Mouse (Mus musculus): ENCODE data around the gene Gm20604. TPM values are rescaled to one million over a fixed set of nuclear protein-coding genes. Genes with fewer than 3 reads are reported as not detected.
A peak's percentile ranks its signal among the peaks of the same experiment; 100 is the strongest.

Gene Gm20604
- polyA plus RNA-seq, 1 experiment from 2014 or later: 20.8 TPM

DNA sequence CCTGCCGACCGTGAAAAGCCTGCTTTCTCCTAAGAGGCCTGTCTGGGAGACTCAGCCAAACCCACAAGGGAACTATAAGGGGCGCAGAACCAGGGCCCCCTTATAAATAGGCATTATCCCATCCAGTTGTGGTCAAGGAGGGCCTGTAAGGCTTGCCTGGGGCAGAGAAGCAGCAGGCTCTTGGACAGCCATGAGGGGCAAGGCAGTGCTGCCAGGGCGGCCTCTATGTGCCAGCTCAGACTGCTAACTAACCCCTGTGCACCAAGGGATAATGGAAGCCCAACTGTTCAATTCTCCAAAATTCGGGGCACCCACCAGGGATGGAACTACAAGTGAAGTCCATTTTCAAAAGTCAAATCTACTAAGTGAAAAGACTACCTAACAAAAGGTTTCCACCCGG is 55.0 kb downstream of the Gm20604 start:
- Histone ChIP-seq H3K9ac (no peak overlapping the region), H3K4me2 (peak overlapping the region; percentile 95), H3K4me3 (replicated peaks) (peak overlapping the region; percentile 81), H3K27ac (0 out of 2 replicates have a peak overlapping the region, but pooled peaks have one; percentile 71), H3K27me3 (replicated peaks) (no peaks in the 10 kb centered on the region), H3K9me3 (no peaks in the 10 kb centered on the region), H3K36me3 (no peaks in the 10 kb centered on the region), H3K4me1 (peaks cover 39% of the 10 kb centered on the region)
- WGBS: 46% methylated on average over 6 of the region's 6 CpGs
- no peak for ATAC-seq (ENCODE audit: insufficient read depth, low FRiP score, low read depth)

DNA sequence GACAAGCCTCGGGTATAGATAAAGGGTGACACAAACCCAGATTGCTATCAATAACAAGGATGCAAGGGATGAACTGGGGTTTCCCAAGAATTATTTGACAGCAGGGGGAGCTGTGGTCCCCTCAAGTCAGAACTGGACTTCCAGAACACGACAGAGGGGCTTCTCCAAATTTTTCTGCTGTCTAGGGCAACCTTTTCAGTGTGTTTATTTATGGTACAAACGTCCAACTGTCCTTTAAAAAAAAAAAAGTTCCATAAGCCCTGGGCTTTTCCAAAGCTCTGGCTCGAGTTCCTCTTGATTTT is 55.4 kb downstream of the Gm20604 start:
- WGBS: 8% methylated on average over 4 of the region's 4 CpGs

DNA sequence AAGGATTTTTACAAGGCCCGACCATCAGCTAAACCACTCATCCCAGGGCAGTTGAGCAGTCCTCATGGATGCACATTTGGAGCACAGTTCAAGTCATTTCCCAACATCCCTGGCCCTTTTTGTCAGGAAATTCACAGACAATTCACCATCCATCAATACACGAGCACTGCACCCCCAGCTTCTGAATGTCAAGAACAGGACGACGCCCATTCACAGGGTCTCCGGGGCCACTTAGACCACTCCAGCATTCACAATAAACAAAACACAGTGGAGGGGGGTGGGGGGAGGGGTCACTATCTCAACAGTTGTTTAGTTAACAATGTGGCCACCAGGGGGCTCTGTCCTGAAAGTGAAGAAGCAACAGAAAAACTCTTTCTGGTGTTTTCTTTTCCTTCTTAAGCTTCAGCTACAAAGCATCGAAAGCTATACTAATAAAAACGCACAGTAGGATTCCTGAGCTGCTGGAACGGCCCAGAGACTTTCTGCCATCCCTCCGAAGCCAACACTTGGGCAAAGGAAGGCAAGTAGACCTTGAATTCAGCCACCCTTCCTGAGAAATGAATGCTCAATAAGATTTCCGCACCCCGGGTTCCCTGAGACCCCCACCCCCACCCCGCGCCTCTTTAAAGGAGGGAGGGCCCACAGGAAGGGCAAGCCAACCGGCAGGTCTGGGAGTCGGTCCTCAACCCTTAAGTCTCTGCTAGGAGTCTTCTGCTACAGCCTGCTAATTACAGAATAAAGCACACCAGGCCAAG is 55.9 kb downstream of the Gm20604 start:
- Histone ChIP-seq H3K27me3 (replicated peaks) (no peaks in the 10 kb centered on the region), H3K36me3 (no peaks in the 10 kb centered on the region), H3K4me3 (replicated peaks) (peak overlapping the region; percentile 81), H3K4me1 (peaks cover 44% of the 10 kb centered on the region), H3K9ac (no peak overlapping the region), H3K9me3 (no peaks in the 10 kb centered on the region), H3K4me2 (peak overlapping the region; percentile 95), H3K27ac (0 out of 2 replicates have a peak overlapping the region, but pooled peaks have one; percentile 37)
- 9% methylated on average over 15 of the region's 15 CpGs for WGBS
- no peak for ATAC-seq (ENCODE audit: insufficient read depth, low FRiP score, low read depth)

More for the DNA sequence above, 55.4 kb downstream of the Gm20604 start:
- H3K27me3 ChIP-seq (replicated peaks): no peaks in the 10 kb centered on the region
- 0 out of 2 replicates have a peak overlapping the region, but pooled peaks have one; percentile 37 for H3K27ac ChIP-seq
- no peak for ATAC-seq (ENCODE audit: insufficient read depth, low FRiP score, low read depth)
- H3K9ac ChIP-seq: no peak overlapping the region
- H3K4me3 ChIP-seq (replicated peaks): peak overlapping the region; percentile 81
- no peaks in the 10 kb centered on the region for H3K36me3 ChIP-seq
- H3K4me1 ChIP-seq: peaks cover 43% of the 10 kb centered on the region
- peak overlapping the region; percentile 95 for H3K4me2 ChIP-seq
- no peaks in the 10 kb centered on the region for H3K9me3 ChIP-seq

DNA sequence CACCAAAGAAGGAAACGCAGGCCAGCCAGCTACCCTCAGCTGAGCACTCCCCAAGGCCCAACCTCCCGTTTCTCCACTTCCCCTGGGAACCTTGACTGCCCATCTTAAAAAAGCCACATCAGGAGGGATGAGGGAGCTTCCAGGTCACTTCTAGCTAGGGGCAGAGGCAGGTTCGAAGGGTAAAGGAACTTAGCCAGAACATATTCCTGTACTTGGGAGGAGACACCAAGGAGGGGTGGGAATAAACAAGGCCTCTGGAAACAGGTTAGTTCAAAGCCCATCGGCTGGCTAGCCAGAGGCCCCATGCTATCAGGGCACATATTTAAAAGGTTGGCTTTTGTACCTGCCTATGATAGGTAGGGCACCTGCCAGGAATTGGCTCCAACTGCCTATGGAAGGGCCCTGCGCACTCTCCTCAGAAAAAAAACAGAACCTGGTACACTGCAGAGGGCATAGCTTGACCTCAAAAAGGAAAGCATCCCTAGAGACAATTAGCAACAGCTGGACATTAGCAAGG is 56.7 kb downstream of the Gm20604 start:
- Histone ChIP-seq H3K4me2 (peak overlapping the region; percentile 95; the same call in 1 of the 2 replicates), H3K27me3 (replicated peaks) (no peaks in the 10 kb centered on the region), H3K4me1 (peaks cover 51% of the 10 kb centered on the region), H3K9ac (no peak overlapping the region), H3K4me3 (replicated peaks) (no peak overlapping the region), H3K27ac (no peak overlapping the region), H3K36me3 (no peaks in the 10 kb centered on the region), H3K9me3 (no peaks in the 10 kb centered on the region)
- WGBS: 90% methylated on average over 5 of the region's 5 CpGs
- ATAC-seq (ENCODE audit: insufficient read depth, low FRiP score, low read depth): no peak

DNA sequence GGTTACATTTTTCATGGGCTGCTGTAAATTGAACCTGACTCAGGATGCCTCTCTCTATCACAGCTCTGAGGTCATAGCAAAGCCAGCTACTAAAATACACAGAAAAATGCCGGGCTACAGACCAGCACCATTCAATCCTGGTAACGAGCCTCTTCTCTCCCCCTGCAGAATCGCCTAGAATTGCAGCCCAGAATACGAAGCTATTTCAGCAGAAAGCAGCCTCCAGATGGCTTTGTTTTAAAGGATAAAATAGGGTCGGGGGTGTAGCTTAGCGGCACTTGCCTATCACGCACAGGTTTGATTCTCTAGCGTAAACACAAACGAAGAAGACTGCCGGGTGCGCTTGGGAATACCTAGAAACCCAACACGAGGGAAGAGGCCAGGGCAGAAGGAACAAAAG is 58.0 kb downstream of the Gm20604 start:
- ATAC-seq (ENCODE audit: insufficient read depth, low FRiP score, low read depth): no peak
- Histone ChIP-seq H3K4me1 (peaks cover 59% of the 10 kb centered on the region), H3K27ac (no peak overlapping the region), H3K4me2 (no peak overlapping the region), H3K9ac (no peak overlapping the region), H3K27me3 (replicated peaks) (no peaks in the 10 kb centered on the region), H3K9me3 (no peaks in the 10 kb centered on the region), H3K4me3 (replicated peaks) (no peak overlapping the region), H3K36me3 (no peaks in the 10 kb centered on the region)
- WGBS: 50% methylated on average over 12 of the region's 12 CpGs

DNA sequence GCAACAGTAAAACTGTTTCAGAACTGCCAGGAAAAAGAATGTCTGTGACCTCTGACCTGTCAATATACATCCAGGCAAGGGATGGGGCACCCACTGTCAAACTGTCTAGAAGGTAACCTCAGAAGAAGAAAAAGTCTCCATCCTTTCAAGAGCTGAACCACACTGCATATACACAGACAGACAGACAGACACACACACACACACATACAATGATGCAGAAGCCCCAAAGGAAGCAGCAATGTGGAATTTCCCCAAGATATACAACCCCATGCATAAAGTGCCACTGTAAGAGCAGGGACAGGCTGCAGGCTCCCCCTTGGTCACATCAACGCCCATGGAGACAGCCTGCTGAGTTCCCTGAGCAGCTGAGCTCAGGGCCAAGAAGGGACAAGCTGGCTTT is 59.3 kb downstream of the Gm20604 start:
- Histone ChIP-seq H3K9ac (no peak overlapping the region), H3K4me3 (replicated peaks) (no peak overlapping the region), H3K36me3 (no peaks in the 10 kb centered on the region), H3K9me3 (no peaks in the 10 kb centered on the region), H3K4me2 (no peak overlapping the region), H3K4me1 (peaks cover 58% of the 10 kb centered on the region), H3K27ac (no peak overlapping the region), H3K27me3 (replicated peaks) (no peaks in the 10 kb centered on the region)
- ATAC-seq (ENCODE audit: insufficient read depth, low FRiP score, low read depth): no peak
- 47% methylated on average over 1 of the region's 1 CpGs for WGBS

DNA sequence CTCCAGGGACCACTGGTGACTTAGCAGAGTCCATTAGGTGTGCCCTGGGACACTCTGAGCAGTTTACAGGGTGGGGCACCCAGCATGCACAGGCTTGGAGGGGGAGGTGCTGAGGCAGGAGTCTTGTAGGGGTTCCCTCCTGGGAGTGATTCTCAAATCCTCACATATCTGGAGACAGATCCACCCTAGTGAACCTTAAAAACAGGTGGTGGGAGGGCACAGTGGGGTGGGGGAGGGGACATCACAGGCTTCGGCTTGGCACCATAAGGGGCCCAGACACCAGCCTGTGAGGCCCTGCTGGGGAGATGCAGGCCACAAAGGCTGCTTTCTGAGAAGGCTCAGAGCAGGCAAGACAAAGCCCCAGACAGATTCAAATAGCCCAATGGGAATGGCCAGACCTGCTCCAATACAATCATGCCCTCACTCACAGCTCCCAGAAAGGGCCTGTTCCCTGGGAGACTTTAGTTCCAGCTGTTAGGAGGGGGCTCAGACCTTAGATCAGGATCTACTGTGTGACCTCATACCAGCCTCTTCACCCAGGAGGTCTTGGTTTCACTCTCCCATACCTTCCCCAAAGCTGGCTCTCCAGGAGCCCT is 60.3 kb downstream of the Gm20604 start:
- Histone ChIP-seq H3K4me1 (peaks cover 52% of the 10 kb centered on the region), H3K27me3 (replicated peaks) (no peaks in the 10 kb centered on the region), H3K9ac (no peak overlapping the region), H3K4me3 (replicated peaks) (no peak overlapping the region), H3K9me3 (no peaks in the 10 kb centered on the region), H3K36me3 (no peaks in the 10 kb centered on the region), H3K4me2 (no peak overlapping the region), H3K27ac (peak overlapping the region; percentile 12; the same call in 1 of the 2 replicates)
- WGBS: 47% methylated on average over 1 of the region's 1 CpGs
- peak; percentile 55; the same call in 1 of the 2 replicates for ATAC-seq (ENCODE audit: insufficient read depth, low FRiP score, low read depth)

DNA sequence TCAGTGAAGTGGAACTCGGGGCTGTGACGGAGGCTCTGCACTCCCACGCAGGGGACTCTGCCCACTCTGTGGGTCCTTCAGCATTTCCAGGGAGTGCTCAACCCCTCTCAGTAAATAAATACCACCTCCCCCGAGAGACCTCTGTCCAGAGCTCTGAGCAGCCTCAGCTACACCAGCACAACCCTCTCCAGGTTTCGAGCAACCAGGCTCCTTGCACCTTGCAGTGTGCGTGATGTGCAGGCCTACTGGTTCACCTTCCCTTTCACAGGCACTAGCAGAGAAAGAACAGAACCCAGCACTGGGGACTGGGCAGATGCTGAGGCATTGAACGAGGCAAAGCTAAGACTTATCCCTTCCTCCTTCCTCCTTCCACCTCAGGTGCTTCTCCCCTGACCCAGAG is 61.1 kb downstream of the Gm20604 start:
- no peaks in the 10 kb centered on the region for H3K9me3 ChIP-seq
- H3K4me2 ChIP-seq: no peak overlapping the region
- no peaks in the 10 kb centered on the region for H3K27me3 ChIP-seq (replicated peaks)
- no peak overlapping the region for H3K9ac ChIP-seq
- 76% methylated on average over 7 of the region's 7 CpGs for WGBS
- no peak for ATAC-seq (ENCODE audit: insufficient read depth, low FRiP score, low read depth)
- no peak overlapping the region for H3K4me3 ChIP-seq (replicated peaks)
- H3K4me1 ChIP-seq: peaks cover 47% of the 10 kb centered on the region
- no peak overlapping the region for H3K27ac ChIP-seq
- no peaks in the 10 kb centered on the region for H3K36me3 ChIP-seq

DNA sequence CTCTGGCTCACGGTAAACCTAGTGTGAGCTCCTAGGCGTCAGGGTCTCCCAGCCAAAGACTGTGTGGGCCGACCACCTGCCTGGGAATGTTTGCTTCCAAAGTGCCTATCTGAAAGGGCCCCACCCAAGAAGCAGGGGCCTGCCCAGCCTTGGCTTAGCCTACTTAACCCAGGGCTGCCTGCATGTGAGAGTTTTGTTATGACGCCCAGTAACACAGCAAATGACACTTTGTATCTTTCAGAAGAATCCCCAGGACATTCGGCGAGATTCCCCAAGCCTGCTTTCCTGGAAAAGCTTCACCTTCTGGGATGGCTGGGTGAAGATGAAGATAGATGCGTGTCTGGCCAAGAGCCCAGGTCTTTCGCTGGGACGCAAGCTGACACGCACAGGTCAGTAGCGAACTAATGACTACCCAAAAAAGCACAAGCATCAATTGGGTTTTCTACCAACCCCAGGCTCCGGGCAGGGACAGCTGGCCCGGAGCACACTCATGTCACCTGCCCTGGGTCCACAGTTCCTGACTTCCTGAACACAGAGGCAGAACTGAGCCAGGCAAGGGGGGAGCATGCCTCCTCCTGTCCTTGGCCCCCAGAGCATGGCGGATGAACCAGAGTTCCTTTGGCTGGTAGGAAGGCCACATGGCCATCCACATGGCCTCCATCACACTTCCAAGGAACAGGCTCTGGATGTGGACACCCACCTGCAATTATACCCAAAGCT is 61.7 kb downstream of the Gm20604 start:
- no peaks in the 10 kb centered on the region for H3K36me3 ChIP-seq
- H3K4me2 ChIP-seq: no peak overlapping the region
- H3K9ac ChIP-seq: no peak overlapping the region
- WGBS: 70% methylated on average over 14 of the region's 14 CpGs
- H3K9me3 ChIP-seq: no peaks in the 10 kb centered on the region
- ATAC-seq (ENCODE audit: insufficient read depth, low FRiP score, low read depth): no peak
- H3K4me1 ChIP-seq: peaks cover 43% of the 10 kb centered on the region
- H3K27ac ChIP-seq: no peak overlapping the region
- H3K4me3 ChIP-seq (replicated peaks): no peak overlapping the region
- no peaks in the 10 kb centered on the region for H3K27me3 ChIP-seq (replicated peaks)

DNA sequence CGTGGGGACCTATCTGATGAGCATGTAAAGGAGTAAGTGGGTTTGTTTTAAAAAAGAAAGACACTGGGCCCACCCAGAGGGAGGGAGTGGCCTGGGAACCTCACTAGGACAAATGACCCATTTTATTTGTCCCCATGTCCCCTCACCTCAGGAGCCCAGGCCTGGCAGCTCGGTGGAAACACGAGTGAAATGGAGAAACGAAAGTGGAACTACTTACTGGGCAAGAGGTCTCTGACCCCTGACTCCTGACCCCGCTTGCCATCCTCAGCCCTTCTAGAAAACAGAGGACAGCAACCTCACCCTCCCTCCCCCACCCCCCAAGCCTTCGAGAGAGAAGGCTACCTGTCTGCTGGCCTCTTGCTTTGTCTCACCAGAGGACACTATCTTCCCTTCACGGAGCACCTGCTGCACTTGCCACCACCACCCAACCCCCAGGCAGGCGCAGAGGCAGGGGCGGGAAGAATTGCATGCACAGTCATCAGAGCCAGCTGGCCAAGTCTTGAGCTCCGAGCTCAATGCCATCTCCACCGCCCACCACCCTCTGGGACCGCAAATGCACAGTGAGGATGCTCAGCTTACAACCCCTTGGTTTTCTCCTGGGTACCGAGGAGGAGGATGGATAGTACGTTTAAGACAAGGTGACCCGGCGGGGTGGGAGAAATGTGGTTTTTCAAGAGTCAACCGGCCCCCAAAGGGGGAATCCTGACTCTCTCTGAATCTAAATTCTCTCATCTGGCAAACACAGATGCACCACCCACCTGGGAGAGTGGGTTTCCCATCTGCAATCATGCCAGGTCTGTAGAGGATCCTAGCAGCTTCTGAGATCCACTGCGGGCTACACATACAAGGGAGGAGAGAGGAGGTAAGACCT is 62.9 kb downstream of the Gm20604 start:
- Histone ChIP-seq H3K4me3 (replicated peaks) (no peak overlapping the region), H3K27me3 (replicated peaks) (no peaks in the 10 kb centered on the region), H3K9ac (no peak overlapping the region), H3K36me3 (no peaks in the 10 kb centered on the region), H3K27ac (no peak overlapping the region), H3K4me1 (peaks cover 48% of the 10 kb centered on the region), H3K4me2 (peak overlapping the region; percentile 10; the same call in 1 of the 2 replicates), H3K9me3 (no peaks in the 10 kb centered on the region)
- 68% methylated on average over 18 of the region's 18 CpGs for WGBS
- no peak for ATAC-seq (ENCODE audit: insufficient read depth, low FRiP score, low read depth)

DNA sequence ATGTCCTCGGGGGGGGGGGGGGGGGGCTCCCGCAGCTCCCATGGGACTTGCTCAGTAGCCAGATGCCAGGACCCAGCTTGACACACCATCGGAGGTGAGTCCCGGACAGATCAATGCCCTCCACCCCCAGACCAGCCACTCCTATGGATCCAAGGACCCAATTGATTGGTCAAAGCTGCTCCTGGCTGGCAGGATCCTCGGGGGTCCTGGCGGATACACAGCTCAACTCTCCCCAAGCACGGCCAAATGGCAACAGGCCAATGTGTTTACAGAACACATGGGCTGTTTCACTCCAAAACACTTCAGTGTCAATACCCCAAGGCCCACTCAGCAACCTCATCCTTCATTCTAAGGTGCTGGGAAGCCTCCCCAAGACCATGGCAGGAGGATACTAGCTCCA is 66.7 kb downstream of the Gm20604 start:
- Histone ChIP-seq H3K9me3 (no peaks in the 10 kb centered on the region), H3K27me3 (replicated peaks) (no peaks in the 10 kb centered on the region), H3K4me3 (replicated peaks) (no peak overlapping the region), H3K9ac (no peak overlapping the region), H3K27ac (no peak overlapping the region), H3K4me2 (no peak overlapping the region), H3K36me3 (0 out of 2 replicates have a peak, but pooled peaks cover 3% of the 10 kb centered on the region), H3K4me1 (peaks cover 30% of the 10 kb centered on the region)
- ATAC-seq (ENCODE audit: insufficient read depth, low FRiP score, low read depth): no peak
- 50% methylated on average over 7 of the region's 7 CpGs for WGBS
